Mouse (Mus musculus): ENCODE measurements around the gene Eln. TPM values are rescaled to one million over a fixed set of nuclear protein-coding genes. Genes with fewer than 3 reads are reported as not detected.

The Eln gene
- total and polyA plus RNA-seq, 3 experiments = not detected

GRCm38 (mm10) chr5:134686541-134686940 is 60.6 kb downstream of the Eln start:
- H3K27ac ChIP-seq (ENCODE audit: control insufficient read depth, low read depth, low read length) = no peak overlapping the region
- peaks cover 4% of the 10 kb centered on the region; the same call in 1 of the 2 replicates for H3K79me2 ChIP-seq (ENCODE audit: control insufficient read depth, insufficient read depth, low read length, poor library complexity)
- 0 out of 4 replicates have a peak, but pooled peaks cover 0 to 5% of the 10 kb centered on the region in 2 experiments for H3K36me3 ChIP-seq (ENCODE audit: control insufficient read depth in 1 of 2, insufficient read depth in 2 of 2, low read length in 2 of 2)
- no peaks in the 10 kb centered on the region for H3K27me3 ChIP-seq (ENCODE audit: control insufficient read depth in 1 of 2, insufficient read depth in 2 of 2, low read length in 2 of 2)
- no peak overlapping the region for H3K9ac ChIP-seq (ENCODE audit: control insufficient read depth, low read depth, low read length, poor library complexity, severe bottlenecking)
- no peak for DNase-seq (ENCODE audit: low read depth, low spot score)
- TF ChIP-seq TBP (IDR thresholded peaks at IDR 0.05; ENCODE audit: low read depth, low read length) (no peak), E2F4 (IDR thresholded peaks at IDR 0.05; ENCODE audit: borderline replicate concordance, low read depth, low read length) (no peak), EP300 (IDR thresholded peaks at IDR 0.05; ENCODE audit: low read depth in 1 of 2, low read length in 2 of 2) (no peak), ZMIZ1 (IDR thresholded peaks at IDR 0.05; ENCODE audit: low read depth, low read length) (no peak), SMC3 (IDR thresholded peaks at IDR 0.05; ENCODE audit: low read depth, low read length) (no peak), HCFC1 (IDR thresholded peaks at IDR 0.05; ENCODE audit: low read depth, low read length) (no peak), MEF2A (IDR thresholded peaks at IDR 0.05; ENCODE audit: extremely low read depth, insufficient replicate concordance, low read depth, low read length, poor library complexity, severe bottlenecking) (no peak), ETS1 (IDR thresholded peaks at IDR 0.05; ENCODE audit: low read depth, low read length) (no peak), USF1 (IDR thresholded peaks at IDR 0.05; ENCODE audit: low read depth, low read length) (no peak), USF2 (IDR thresholded peaks at IDR 0.05; ENCODE audit: borderline replicate concordance in 1 of 2, insufficient read depth in 1 of 2, low read depth in 1 of 2, low read length in 2 of 2) (no peak), GATA1 (IDR thresholded peaks at IDR 0.05; ENCODE audit: low read depth, low read length) (no peak), RCOR1 (IDR thresholded peaks at IDR 0.05; ENCODE audit: low read depth, low read length) (no peak), KAT2A (conservative IDR thresholded peaks at IDR 0.05; ENCODE audit: low read depth, low read length) (no peak), MAZ (IDR thresholded peaks at IDR 0.05; ENCODE audit: low read depth, low read length) (no peak), NELFE (IDR thresholded peaks at IDR 0.05; ENCODE audit: low read depth, low read length) (no peak), TAL1 (IDR thresholded peaks at IDR 0.05; ENCODE audit: low read length) (no peak), UBTF (IDR thresholded peaks at IDR 0.05; ENCODE audit: borderline replicate concordance, insufficient read depth, low read depth, low read length) (no peak), ZKSCAN1 (IDR thresholded peaks at IDR 0.05; ENCODE audit: low read depth, low read length) (no peak), POLR2AphosphoS2 (IDR thresholded peaks at IDR 0.05; ENCODE audit: low read length) (no peak)
- no peak overlapping the region for H3K4me3 ChIP-seq (ENCODE audit: control insufficient read depth in 1 of 2, insufficient read depth in 1 of 2, low read depth in 2 of 2, low read length in 2 of 2)
- no peaks in the 10 kb centered on the region for H3K4me1 ChIP-seq (ENCODE audit: control insufficient read depth in 1 of 2, insufficient read depth in 2 of 2, low read length in 2 of 2)
- H3K9me3 ChIP-seq (replicated peaks; ENCODE audit: insufficient read depth, low read length) = no peaks in the 10 kb centered on the region

GRCm38 (mm10) chr5:134684398-134684797 is 62.7 kb downstream of the Eln start:
- Histone ChIP-seq H3K36me3 (ENCODE audit: control insufficient read depth in 1 of 2, insufficient read depth in 2 of 2, low read length in 2 of 2) (0 out of 4 replicates have a peak, but pooled peaks cover 0 to 3% of the 10 kb centered on the region in 2 experiments), H3K79me2 (ENCODE audit: control insufficient read depth, insufficient read depth, low read length, poor library complexity) (peaks cover 4% of the 10 kb centered on the region; the same call in 1 of the 2 replicates), H3K27me3 (ENCODE audit: control insufficient read depth in 1 of 2, insufficient read depth in 2 of 2, low read length in 2 of 2) (no peaks in the 10 kb centered on the region), H3K9me3 (replicated peaks; ENCODE audit: insufficient read depth, low read length) (no peaks in the 10 kb centered on the region), H3K9ac (ENCODE audit: control insufficient read depth, low read depth, low read length, poor library complexity, severe bottlenecking) (no peak overlapping the region), H3K4me3 (ENCODE audit: control insufficient read depth in 1 of 2, insufficient read depth in 1 of 2, low read depth in 2 of 2, low read length in 2 of 2) (no peak overlapping the region), H3K27ac (ENCODE audit: control insufficient read depth, low read depth, low read length) (no peak overlapping the region), H3K4me1 (ENCODE audit: control insufficient read depth in 1 of 2, insufficient read depth in 2 of 2, low read length in 2 of 2) (no peaks in the 10 kb centered on the region)
- no peak for DNase-seq (ENCODE audit: low read depth, low spot score)
- no peak for TF ChIP-seq JUND (IDR thresholded peaks at IDR 0.05; ENCODE audit: low read depth, low read length)
- TF ChIP-seq E2F4 (IDR thresholded peaks at IDR 0.05; ENCODE audit: borderline replicate concordance, low read depth, low read length) = no peak
- TF ChIP-seq RAD21 (IDR thresholded peaks at IDR 0.05; ENCODE audit: low read depth, low read length) = no peak
- TF ChIP-seq ZNF384 (IDR thresholded peaks at IDR 0.05; ENCODE audit: low read depth, low read length) = no peak
- TF ChIP-seq HCFC1 (IDR thresholded peaks at IDR 0.05; ENCODE audit: low read depth, low read length) = no peak
- no peak for TF ChIP-seq KAT2A (conservative IDR thresholded peaks at IDR 0.05; ENCODE audit: low read depth, low read length)
- TF ChIP-seq SIN3A (IDR thresholded peaks at IDR 0.05; ENCODE audit: low read length) = no peak
- no peak for TF ChIP-seq BHLHE40 (IDR thresholded peaks at IDR 0.05; ENCODE audit: borderline replicate concordance, low read depth, low read length)
- no peak for TF ChIP-seq MAX (IDR thresholded peaks at IDR 0.05; ENCODE audit: low read length)
- no peak for TF ChIP-seq CHD2 (IDR thresholded peaks at IDR 0.05; ENCODE audit: low read length)
- no peak for TF ChIP-seq EP300 (IDR thresholded peaks at IDR 0.05; ENCODE audit: low read depth in 1 of 2, low read length in 2 of 2)
- TF ChIP-seq POLR2AphosphoS2 (IDR thresholded peaks at IDR 0.05; ENCODE audit: low read length) = no peak

Data from MEL (cell line).